Mouse (Mus musculus): ENCODE results near the gene E130116L18Rik. TPM values are rescaled to one million over a fixed set of nuclear protein-coding genes. Genes with fewer than 3 reads are reported as not detected.
A peak's percentile ranks its signal among the peaks of the same experiment; 100 is the strongest.
"Not testable (repeated sequence)": the region's sequence is repeated elsewhere in the genome, so short reads cannot be mapped to it uniquely, and the experiment has no call there.

The E130116L18Rik gene
- polyA plus RNA-seq, 1 experiment from 2014 or later = 1.8 TPM

GRCm38 (mm10) chr5:25243101-25243500 lies 20.1 kb upstream of the E130116L18Rik start:
- H3K9me3 ChIP-seq (replicated peaks) = no peaks in the 10 kb centered on the region
- no peaks in the 10 kb centered on the region for H3K27me3 ChIP-seq (replicated peaks)
- H3K4me2 ChIP-seq = no peak overlapping the region
- no peak overlapping the region for H3K4me3 ChIP-seq
- no peak overlapping the region for H3K9ac ChIP-seq
- H3K36me3 ChIP-seq = no peaks in the 10 kb centered on the region
- H3K4me1 ChIP-seq = no peaks in the 10 kb centered on the region
- 59% methylated on average over 6 of the region's 6 CpGs for WGBS (ENCODE audit: insufficient replicate concordance)
- H3K27ac ChIP-seq = no peak overlapping the region
- no peak for ATAC-seq

GRCm38 (mm10) chr5:25224377-25224776 lies 1.4 kb upstream of the E130116L18Rik start:
- H3K4me3 ChIP-seq; H3K36me3 ChIP-seq; H3K27ac ChIP-seq; ATAC-seq; H3K4me2 ChIP-seq; H3K4me1 ChIP-seq; H3K9ac ChIP-seq; H3K9me3 ChIP-seq (replicated peaks): not testable (repeated sequence)
- WGBS (ENCODE audit: insufficient replicate concordance) = 64% methylated on average over 1 of the region's 1 CpGs
- peaks cover 26% of the 10 kb centered on the region for H3K27me3 ChIP-seq (replicated peaks)

GRCm38 (mm10) chr5:25221604-25222003 lies 1.3 kb downstream of the E130116L18Rik start, which contains the start of gene Galnt11:
Galnt11 (plus strand) TSS chr5:25221904.
- H3K27ac ChIP-seq = 0 out of 2 replicates have a peak within 1 kb of the TSS, but pooled peaks have one; percentile 50
- H3K9me3 ChIP-seq (replicated peaks) = no peaks in the 10 kb centered on the region
- peak within 1 kb of the TSS; percentile 78 for H3K4me2 ChIP-seq
- 72% methylated on average over 3 of the region's 3 CpGs for WGBS (ENCODE audit: insufficient replicate concordance)
- no peak for ATAC-seq
- H3K4me1 ChIP-seq = peaks cover 7% of the 10 kb centered on the region; the same call in 1 of the 2 replicates
- H3K36me3 ChIP-seq = no peaks in the 10 kb centered on the region
- peak within 1 kb of the TSS; percentile 62 for H3K4me3 ChIP-seq
- H3K27me3 ChIP-seq (replicated peaks) = peaks cover 26% of the 10 kb centered on the region
- H3K9ac ChIP-seq = peak within 1 kb of the TSS; percentile 67

GRCm38 (mm10) chr5:25215006-25215405 lies 7.9 kb downstream of the E130116L18Rik start:
- Histone ChIP-seq H3K4me3 (no peak overlapping the region), H3K9me3 (replicated peaks) (no peaks in the 10 kb centered on the region), H3K27ac (no peak overlapping the region), H3K9ac (no peak overlapping the region), H3K36me3 (no peaks in the 10 kb centered on the region), H3K4me1 (no peaks in the 10 kb centered on the region), H3K4me2 (no peak overlapping the region), H3K27me3 (replicated peaks) (no peaks in the 10 kb centered on the region)
- WGBS (ENCODE audit: insufficient replicate concordance) = 64% methylated on average over 6 of the region's 6 CpGs
- no peak for ATAC-seq

GRCm38 (mm10) chr5:25213216-25213615 lies 9.7 kb downstream of the E130116L18Rik start:
- not testable (repeated sequence) for H3K4me2 ChIP-seq; H3K36me3 ChIP-seq; H3K4me3 ChIP-seq; H3K9ac ChIP-seq; H3K9me3 ChIP-seq (replicated peaks); H3K4me1 ChIP-seq; H3K27me3 ChIP-seq (replicated peaks); ATAC-seq; H3K27ac ChIP-seq

- Histone ChIP-seq H3K4me1 (no peaks in the 10 kb centered on the region), H3K9me3 (replicated peaks) (no peaks in the 10 kb centered on the region), H3K27me3 (replicated peaks) (no peaks in the 10 kb centered on the region), H3K4me2 (no peak overlapping the region), H3K9ac (no peak overlapping the region), H3K36me3 (no peaks in the 10 kb centered on the region), H3K27ac (no peak overlapping the region), H3K4me3 (no peak overlapping the region)
- no peak for ATAC-seq
- 55% methylated on average over 1 of the region's 1 CpGs for WGBS (ENCODE audit: insufficient replicate concordance)
Observed at GRCm38 (mm10) chr5:25211872-25212271, 11.1 kb downstream of the E130116L18Rik start.

- H3K9ac ChIP-seq = no peak overlapping the region
- no peaks in the 10 kb centered on the region for H3K27me3 ChIP-seq (replicated peaks)
- no peak overlapping the region for H3K4me3 ChIP-seq
- H3K4me2 ChIP-seq = no peak overlapping the region
- H3K4me1 ChIP-seq = no peaks in the 10 kb centered on the region
- no peak for ATAC-seq
- WGBS (ENCODE audit: insufficient replicate concordance) = 75% methylated on average over 2 of the region's 2 CpGs
- H3K36me3 ChIP-seq = no peaks in the 10 kb centered on the region
- H3K9me3 ChIP-seq (replicated peaks) = no peaks in the 10 kb centered on the region
- H3K27ac ChIP-seq = no peak overlapping the region
Observed at GRCm38 (mm10) chr5:25190521-25190920, 32.4 kb downstream of the E130116L18Rik start.

- Histone ChIP-seq H3K27me3 (replicated peaks) (no peaks in the 10 kb centered on the region), H3K9ac (no peak overlapping the region), H3K4me1 (no peaks in the 10 kb centered on the region), H3K27ac (no peak overlapping the region), H3K4me3 (no peak overlapping the region), H3K36me3 (no peaks in the 10 kb centered on the region), H3K9me3 (replicated peaks) (no peaks in the 10 kb centered on the region), H3K4me2 (no peak overlapping the region)
- no peak for ATAC-seq
- WGBS (ENCODE audit: insufficient replicate concordance) = 60% methylated on average over 1 of the region's 1 CpGs
Observed at GRCm38 (mm10) chr5:25188802-25189201, 34.2 kb downstream of the E130116L18Rik start.

GRCm38 (mm10) chr5:25187727-25188126 lies 35.2 kb downstream of the E130116L18Rik start:
- no peaks in the 10 kb centered on the region for H3K36me3 ChIP-seq

GRCm38 (mm10) chr5:25184594-25184993 lies 38.4 kb downstream of the E130116L18Rik start:
- no peaks in the 10 kb centered on the region for H3K36me3 ChIP-seq
- WGBS (ENCODE audit: insufficient replicate concordance) = 43% methylated on average over 2 of the region's 2 CpGs
- no peaks in the 10 kb centered on the region for H3K4me1 ChIP-seq
- H3K27me3 ChIP-seq (replicated peaks) = no peaks in the 10 kb centered on the region
- H3K9me3 ChIP-seq (replicated peaks) = no peaks in the 10 kb centered on the region
- H3K27ac ChIP-seq = no peak overlapping the region
- H3K4me3 ChIP-seq = no peak overlapping the region
- H3K4me2 ChIP-seq = no peak overlapping the region
- ATAC-seq = no peak
- H3K9ac ChIP-seq = no peak overlapping the region

More at GRCm38 (mm10) chr5:25187727-25188126, 35.2 kb downstream of the E130116L18Rik start:
- Histone ChIP-seq H3K27me3 (replicated peaks) (no peaks in the 10 kb centered on the region), H3K9ac (no peak overlapping the region), H3K9me3 (replicated peaks) (no peaks in the 10 kb centered on the region), H3K4me1 (no peaks in the 10 kb centered on the region), H3K27ac (no peak overlapping the region), H3K4me3 (no peak overlapping the region), H3K4me2 (no peak overlapping the region)
- no peak for ATAC-seq

GRCm38 (mm10) chr5:25183595-25183994 lies 39.4 kb downstream of the E130116L18Rik start:
- 55% methylated on average over 4 of the region's 4 CpGs for whole genome bisulfite sequencing (ENCODE audit: insufficient replicate concordance)
- Histone ChIP-seq H3K4me1 (no peaks in the 10 kb centered on the region), H3K4me2 (no peak overlapping the region), H3K36me3 (no peaks in the 10 kb centered on the region), H3K27me3 (replicated peaks) (no peaks in the 10 kb centered on the region), H3K9ac (no peak overlapping the region), H3K9me3 (replicated peaks) (no peaks in the 10 kb centered on the region), H3K27ac (no peak overlapping the region), H3K4me3 (no peak overlapping the region)
- no peak for ATAC-seq

- H3K9ac ChIP-seq = no peak within 1 kb of the TSS
- H3K27ac ChIP-seq = no peak within 1 kb of the TSS
- no peaks in the 10 kb centered on the region for H3K4me1 ChIP-seq
- H3K4me3 ChIP-seq = no peak within 1 kb of the TSS
- 65% methylated on average over 1 of the region's 1 CpGs for WGBS (ENCODE audit: insufficient replicate concordance)
- no peaks in the 10 kb centered on the region for H3K9me3 ChIP-seq (replicated peaks)
- ATAC-seq = no peak
- no peak within 1 kb of the TSS for H3K4me2 ChIP-seq
- no peaks in the 10 kb centered on the region for H3K36me3 ChIP-seq
- no peaks in the 10 kb centered on the region for H3K27me3 ChIP-seq (replicated peaks)
Observed at GRCm38 (mm10) chr5:25181004-25181531, 41.9 kb downstream of the E130116L18Rik start, which contains the start of gene Galntl5. Galntl5 (plus strand) TSS chr5:25181460.

- H3K4me2 ChIP-seq = no peak overlapping the region
- no peaks in the 10 kb centered on the region for H3K36me3 ChIP-seq
- no peak overlapping the region for H3K4me3 ChIP-seq
- H3K9ac ChIP-seq = no peak overlapping the region
- no peak overlapping the region for H3K27ac ChIP-seq
- no peaks in the 10 kb centered on the region for H3K4me1 ChIP-seq
- H3K9me3 ChIP-seq (replicated peaks) = no peaks in the 10 kb centered on the region
- no peaks in the 10 kb centered on the region for H3K27me3 ChIP-seq (replicated peaks)
- 72% methylated on average over 3 of the region's 3 CpGs for WGBS (ENCODE audit: insufficient replicate concordance)
- no peak for ATAC-seq
Observed at GRCm38 (mm10) chr5:25179936-25180488, 42.9 kb downstream of the E130116L18Rik start.

All from liver, embryonic 12.5 days (tissue).